Mouse (Mus musculus) spleen, adult 12 weeks (tissue): ENCODE data around the gene Cenpt.
"Not testable (repeated sequence)": the region's sequence is repeated elsewhere in the genome, so short reads cannot be mapped to it uniquely, and the experiment has no call there.

ENCODE experiments used
- DNase-seq: peaks from one replicate; pipeline ENCODE4 v3.0.0; 2022; ENCODE audit warnings: low spot score

The Cenpt gene

GRCm38 (mm10) chr8:105854303-105854702 is 1.2 kb upstream of the Cenpt start:
- DNase-seq: no peak

- DNase-seq: no peak
These were observed 840 bp downstream of the Cenpt start for GRCm38 (mm10) chr8:105852146-105852729.

GRCm38 (mm10) chr8:105851651-105852143 is 1.4 kb downstream of the Cenpt start:
- DNase-seq: peak; percentile 76

GRCm38 (mm10) chr8:105850611-105851010 is 2.5 kb downstream of the Cenpt start:
- DNase-seq: no peak

- DNase-seq: no peak
These were observed 3.1 kb downstream of the Cenpt start for GRCm38 (mm10) chr8:105850014-105850413.

- no peak for DNase-seq
These were observed 6.4 kb downstream of the Cenpt start for GRCm38 (mm10) chr8:105846678-105847077.

- no peak for DNase-seq
These were observed 13.9 kb downstream of the Cenpt start for GRCm38 (mm10) chr8:105839209-105839608.

GRCm38 (mm10) chr8:105836991-105837390 is 16.1 kb downstream of the Cenpt start:
- DNase-seq: no peak

- peak; percentile 82 for DNase-seq
These were observed 17.8 kb downstream of the Cenpt start for GRCm38 (mm10) chr8:105835318-105835717.

- DNase-seq: not testable (repeated sequence)
These were observed 19.3 kb downstream of the Cenpt start for GRCm38 (mm10) chr8:105833740-105834139.

- DNase-seq: peak; percentile 94
These were observed 25.9 kb downstream of the Cenpt start, which contains the start of the genes Ranbp10 and Tsnaxip1 for GRCm38 (mm10) chr8:105826861-105827848. TSS of gene Ranbp10 (minus strand) at chr8:105827350. TSS of gene Tsnaxip1 (plus strand) at chr8:105827731.

GRCm38 (mm10) chr8:105826379-105826778 is 26.7 kb downstream of the Cenpt start:
- no peak for DNase-seq

- DNase-seq: no peak
These were observed 27.6 kb downstream of the Cenpt start for GRCm38 (mm10) chr8:105825506-105825905.

GRCm38 (mm10) chr8:105820925-105821324 is 32.2 kb downstream of the Cenpt start:
- peak; percentile 78 for DNase-seq

GRCm38 (mm10) chr8:105819659-105820058 is 33.4 kb downstream of the Cenpt start:
- peak; percentile 38 for DNase-seq

GRCm38 (mm10) chr8:105813241-105813640 is 39.8 kb downstream of the Cenpt start:
- DNase-seq: no peak

- no peak for DNase-seq
These were observed 40.6 kb downstream of the Cenpt start for GRCm38 (mm10) chr8:105812511-105812910.

- DNase-seq: no peak
These were observed 41.5 kb downstream of the Cenpt start for GRCm38 (mm10) chr8:105811543-105811942.

- no peak for DNase-seq
These were observed 42.0 kb downstream of the Cenpt start for GRCm38 (mm10) chr8:105811061-105811460.

- DNase-seq: no peak
These were observed 42.8 kb downstream of the Cenpt start for GRCm38 (mm10) chr8:105810245-105810786.

- no peak for DNase-seq
These were observed 44.6 kb downstream of the Cenpt start for GRCm38 (mm10) chr8:105808480-105808879.

GRCm38 (mm10) chr8:105807766-105808165 is 45.3 kb downstream of the Cenpt start:
- DNase-seq: no peak

- DNase-seq: no peak
These were observed 47.1 kb downstream of the Cenpt start for GRCm38 (mm10) chr8:105805964-105806363.
